Mouse (Mus musculus): ENCODE measurements around the gene Pias4. TPM values are rescaled to one million over a fixed set of nuclear protein-coding genes. Genes with fewer than 3 reads are reported as not detected.

The Pias4 gene
- polyA plus RNA-seq, 1 experiment from 2014 or later, result 48.6 TPM

- no peak overlapping the region for H3K4me3 ChIP-seq (replicated peaks)
- 1% methylated on average over 9 of the region's 9 CpGs for WGBS
- no peak overlapping the region for H3K4me2 ChIP-seq
- H3K9me3 ChIP-seq (replicated peaks), result no peaks in the 10 kb centered on the region
- peaks cover 72% of the 10 kb centered on the region for H3K27me3 ChIP-seq
- peaks cover 12% of the 10 kb centered on the region for H3K4me1 ChIP-seq
- H3K9ac ChIP-seq, result no peak overlapping the region
- ATAC-seq (replicated peaks; ENCODE audit: low FRiP score), result no peak
- H3K27ac ChIP-seq, result no peak overlapping the region
- H3K36me3 ChIP-seq, result no peaks in the 10 kb centered on the region
Measured at GRCm38 (mm10) chr10:81198230-81198629, 30.5 kb upstream of the Pias4 start.

DNA sequence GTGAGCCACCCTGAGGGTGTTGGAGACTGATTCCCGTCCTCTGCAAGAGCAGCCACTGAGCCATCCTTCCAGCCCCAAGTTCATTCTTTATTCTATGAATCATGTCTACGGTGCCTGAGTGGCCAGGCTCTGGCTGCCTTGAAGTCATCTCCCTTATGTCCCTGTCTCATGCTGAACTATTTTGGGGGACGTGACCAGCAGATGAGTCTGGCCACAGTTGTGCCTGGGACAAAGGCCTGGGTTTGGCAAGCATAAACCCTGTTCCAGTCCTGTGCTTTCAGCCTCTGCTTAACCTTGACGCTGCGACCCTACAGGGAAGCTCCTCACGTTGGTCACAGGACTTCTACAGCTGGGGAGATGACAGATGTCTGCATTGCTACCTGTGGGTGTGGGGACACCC lies 29.6 kb upstream of the Pias4 start:
- H3K36me3 ChIP-seq, result no peaks in the 10 kb centered on the region
- no peaks in the 10 kb centered on the region for H3K9me3 ChIP-seq (replicated peaks)
- H3K4me2 ChIP-seq, result no peak overlapping the region
- H3K4me1 ChIP-seq, result peaks cover 20% of the 10 kb centered on the region
- H3K9ac ChIP-seq, result no peak overlapping the region
- ATAC-seq (replicated peaks; ENCODE audit: low FRiP score), result no peak
- H3K4me3 ChIP-seq (replicated peaks), result no peak overlapping the region
- peaks cover 74% of the 10 kb centered on the region for H3K27me3 ChIP-seq
- 48% methylated on average over 6 of the region's 6 CpGs for WGBS
- H3K27ac ChIP-seq, result no peak overlapping the region

DNA sequence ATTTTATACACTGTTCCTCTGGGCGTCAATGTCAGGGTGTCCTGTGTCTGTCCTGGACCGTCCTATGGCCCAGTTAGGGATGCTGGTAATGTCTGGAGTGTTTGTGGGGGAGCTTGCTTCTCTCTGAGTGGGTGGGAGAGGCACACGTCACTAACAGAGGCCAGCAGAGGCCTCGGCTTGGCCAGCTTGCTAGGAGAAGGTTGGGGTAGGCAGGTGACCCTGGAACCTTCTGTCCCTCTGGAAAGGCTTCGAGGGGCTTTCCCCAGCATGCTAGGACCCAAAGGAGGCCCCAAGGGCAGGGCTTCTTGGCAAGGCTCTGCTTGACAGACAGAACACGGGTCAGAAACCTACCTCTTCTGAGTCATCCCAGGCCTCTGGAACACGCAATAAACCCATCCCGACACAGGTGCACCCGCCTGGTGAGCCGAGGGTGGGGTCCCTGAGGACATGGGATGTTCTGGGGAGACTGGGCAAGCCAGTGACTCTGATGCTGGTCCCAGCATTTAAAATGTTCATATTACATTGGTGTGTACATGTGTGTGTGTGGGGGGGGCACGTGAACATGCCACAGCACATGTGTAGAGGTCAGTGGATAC lies 28.8 kb upstream of the Pias4 start:
- Histone ChIP-seq H3K27ac (no peak overlapping the region), H3K27me3 (peaks cover 74% of the 10 kb centered on the region), H3K4me1 (peaks cover 28% of the 10 kb centered on the region), H3K4me3 (replicated peaks) (no peak overlapping the region), H3K9me3 (replicated peaks) (no peaks in the 10 kb centered on the region), H3K36me3 (no peaks in the 10 kb centered on the region), H3K4me2 (no peak overlapping the region), H3K9ac (no peak overlapping the region)
- ATAC-seq (replicated peaks; ENCODE audit: low FRiP score), result no peak
- 63% methylated on average over 11 of the region's 11 CpGs for WGBS

DNA sequence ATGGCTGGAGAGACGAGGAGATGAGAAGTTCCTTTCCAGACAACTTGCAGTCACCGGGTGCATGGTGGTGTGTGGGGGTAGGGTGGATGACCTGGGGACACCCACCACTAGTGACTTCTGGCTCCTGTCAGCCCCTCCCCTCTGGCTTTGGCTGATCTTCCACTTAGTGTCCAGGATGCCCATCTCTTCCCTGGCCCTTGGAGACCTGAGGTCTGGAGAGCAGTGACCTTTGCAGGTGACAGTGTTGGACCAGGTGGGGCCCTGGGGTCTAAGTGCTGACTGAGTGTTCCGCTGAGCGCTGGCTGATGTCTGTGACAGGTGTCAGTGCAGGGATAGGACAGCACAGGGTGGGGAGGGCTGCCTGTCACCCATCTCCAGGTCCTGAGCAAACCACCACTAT lies 27.6 kb upstream of the Pias4 start:
- WGBS, result 70% methylated on average over 4 of the region's 4 CpGs
- Histone ChIP-seq H3K9ac (no peak overlapping the region), H3K4me2 (no peak overlapping the region), H3K4me1 (peaks cover 36% of the 10 kb centered on the region), H3K36me3 (peaks cover 9% of the 10 kb centered on the region), H3K9me3 (replicated peaks) (no peaks in the 10 kb centered on the region), H3K27me3 (peaks cover 67% of the 10 kb centered on the region), H3K27ac (no peak overlapping the region), H3K4me3 (replicated peaks) (no peak overlapping the region)
- no peak for ATAC-seq (replicated peaks; ENCODE audit: low FRiP score)

DNA sequence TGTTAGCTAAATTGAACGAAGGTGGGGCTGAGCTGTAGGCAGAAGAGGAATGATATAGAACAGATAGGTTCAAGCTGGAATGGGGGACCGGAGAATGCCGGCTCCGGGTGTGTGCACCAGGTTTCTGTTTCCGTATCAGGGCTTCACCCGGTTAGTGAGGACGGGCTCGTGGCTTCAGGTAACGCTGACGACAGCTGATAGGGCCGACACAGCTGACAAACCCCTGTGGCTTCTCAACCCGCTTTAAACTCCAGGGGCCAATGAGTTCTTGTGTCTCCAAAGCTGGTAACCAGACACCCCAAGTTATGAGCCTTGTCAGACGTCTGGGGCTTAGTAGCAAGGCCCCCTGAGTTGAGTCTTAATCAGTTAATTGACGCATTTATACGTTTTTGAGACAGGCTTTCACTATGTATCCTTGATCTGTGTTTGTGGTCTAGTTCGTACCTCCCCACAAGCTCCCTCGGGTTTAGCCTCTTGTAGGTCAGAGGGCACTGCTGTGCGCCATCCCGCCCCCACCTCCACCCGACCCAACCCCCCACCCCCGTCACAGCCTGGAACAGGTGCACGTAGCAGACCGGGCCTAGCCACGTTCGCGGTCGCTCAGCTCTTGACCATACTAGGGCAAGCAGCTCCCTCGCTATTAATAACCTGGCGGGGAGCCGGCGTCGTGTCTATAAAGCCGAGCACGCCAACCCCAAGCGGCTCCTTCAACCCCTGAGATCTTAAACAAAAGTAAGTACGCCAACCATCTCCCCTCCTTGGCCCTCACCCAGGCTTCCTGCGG lies 26.5 kb upstream of the Pias4 start:
- peaks cover 17% of the 10 kb centered on the region for H3K36me3 ChIP-seq
- H3K4me2 ChIP-seq, result peak overlapping the region; percentile 30
- 9% methylated on average over 37 of the region's 37 CpGs for WGBS
- H3K27ac ChIP-seq, result no peak overlapping the region
- ATAC-seq (replicated peaks; ENCODE audit: low FRiP score), result no peak
- peaks cover 36% of the 10 kb centered on the region for H3K4me1 ChIP-seq
- no peaks in the 10 kb centered on the region for H3K9me3 ChIP-seq (replicated peaks)
- peaks cover 56% of the 10 kb centered on the region for H3K27me3 ChIP-seq
- no peak overlapping the region for H3K4me3 ChIP-seq (replicated peaks)
- no peak overlapping the region for H3K9ac ChIP-seq

DNA sequence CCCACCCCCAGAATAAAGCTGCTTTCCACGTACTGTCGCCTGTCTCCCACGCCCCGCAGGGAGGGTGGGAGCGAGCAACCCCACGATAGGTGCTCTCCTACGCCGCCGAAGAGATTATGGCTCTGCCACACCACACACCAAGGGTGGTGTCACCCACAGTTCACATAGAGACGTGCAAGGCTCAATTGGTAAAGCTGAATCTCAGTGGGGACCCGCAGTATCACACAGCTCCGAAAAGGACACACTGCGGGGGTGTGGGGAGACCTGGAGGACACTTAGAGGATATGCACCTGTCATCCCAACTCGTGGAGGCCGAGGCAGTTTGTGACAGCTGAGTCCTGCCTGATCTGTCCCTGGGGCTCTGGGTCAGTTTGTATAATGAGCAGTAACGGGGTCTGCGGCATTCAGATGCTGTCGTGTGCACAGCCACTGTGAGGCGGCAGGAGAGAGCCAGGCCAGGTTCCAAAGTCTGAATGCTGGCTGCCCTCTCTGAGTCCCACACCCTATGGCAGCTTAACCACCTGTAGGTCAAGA lies 25.3 kb upstream of the Pias4 start:
- peak overlapping the region; percentile 92 for H3K4me2 ChIP-seq
- H3K36me3 ChIP-seq, result peaks cover 26% of the 10 kb centered on the region
- H3K4me1 ChIP-seq, result peaks cover 36% of the 10 kb centered on the region
- WGBS, result 4% methylated on average over 19 of the region's 19 CpGs
- peak overlapping the region; percentile 68 for H3K4me3 ChIP-seq (replicated peaks)
- ATAC-seq (replicated peaks; ENCODE audit: low FRiP score), result peak; percentile 20
- H3K9ac ChIP-seq, result peak overlapping the region; percentile 70
- no peaks in the 10 kb centered on the region for H3K9me3 ChIP-seq (replicated peaks)
- H3K27ac ChIP-seq, result peak overlapping the region; percentile 93
- peaks cover 48% of the 10 kb centered on the region for H3K27me3 ChIP-seq

DNA sequence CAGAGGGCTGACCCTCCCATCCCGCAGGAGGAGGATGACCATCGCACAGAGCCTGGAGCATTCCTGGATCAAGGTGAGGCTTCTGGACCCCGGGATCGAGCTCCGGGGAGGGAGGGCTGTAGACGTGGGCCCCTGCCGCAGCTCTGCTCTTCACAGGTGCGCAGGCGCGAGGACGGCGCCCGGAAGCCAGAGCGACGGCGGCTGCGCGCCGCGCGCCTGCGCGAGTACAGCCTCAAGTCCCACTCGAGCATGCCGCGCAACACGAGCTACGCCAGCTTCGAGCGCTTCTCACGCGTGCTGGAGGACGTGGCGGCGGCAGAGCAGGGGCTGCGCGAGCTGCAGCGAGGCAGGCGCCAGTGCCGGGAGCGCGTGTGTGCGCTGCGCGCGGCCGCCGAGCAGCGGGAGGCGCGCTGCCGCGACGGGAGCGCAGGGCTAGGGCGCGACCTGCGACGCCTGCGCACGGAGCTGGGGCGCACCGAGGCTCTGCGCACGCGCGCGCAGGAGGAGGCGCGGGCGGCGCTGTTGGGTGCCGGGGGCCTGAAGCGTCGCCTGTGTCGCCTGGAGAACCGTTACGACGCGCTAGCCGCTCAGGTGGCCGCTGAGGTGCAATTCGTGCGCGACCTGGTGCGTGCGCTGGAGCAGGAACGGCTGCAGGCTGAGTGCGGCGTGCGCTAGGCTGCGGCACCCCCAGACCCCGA lies 24.7 kb upstream of the Pias4 start:
- Histone ChIP-seq H3K4me3 (replicated peaks) (peak overlapping the region; percentile 68), H3K9ac (peak overlapping the region; percentile 70), H3K27ac (peak overlapping the region; percentile 93), H3K4me1 (peaks cover 36% of the 10 kb centered on the region), H3K27me3 (peaks cover 44% of the 10 kb centered on the region), H3K4me2 (peak overlapping the region; percentile 92), H3K36me3 (peaks cover 31% of the 10 kb centered on the region), H3K9me3 (replicated peaks) (no peaks in the 10 kb centered on the region)
- under 1% methylated on average over 93 of the region's 93 CpGs for WGBS
- ATAC-seq (replicated peaks; ENCODE audit: low FRiP score), result peak; percentile 87

- Histone ChIP-seq H3K9ac (no peak overlapping the region), H3K4me2 (peak overlapping the region; percentile 92), H3K4me1 (peaks cover 38% of the 10 kb centered on the region), H3K36me3 (peaks cover 40% of the 10 kb centered on the region), H3K27me3 (peaks cover 34% of the 10 kb centered on the region), H3K9me3 (replicated peaks) (no peaks in the 10 kb centered on the region), H3K27ac (peak overlapping the region; percentile 93), H3K4me3 (replicated peaks) (peak overlapping the region; percentile 68; the same call in 1 of the 2 replicates)
- WGBS, result 78% methylated on average over 18 of the region's 18 CpGs
- ATAC-seq (replicated peaks; ENCODE audit: low FRiP score), result no peak
Measured at GRCm38 (mm10) chr10:81191342-81191982, 23.7 kb upstream of the Pias4 start.

DNA sequence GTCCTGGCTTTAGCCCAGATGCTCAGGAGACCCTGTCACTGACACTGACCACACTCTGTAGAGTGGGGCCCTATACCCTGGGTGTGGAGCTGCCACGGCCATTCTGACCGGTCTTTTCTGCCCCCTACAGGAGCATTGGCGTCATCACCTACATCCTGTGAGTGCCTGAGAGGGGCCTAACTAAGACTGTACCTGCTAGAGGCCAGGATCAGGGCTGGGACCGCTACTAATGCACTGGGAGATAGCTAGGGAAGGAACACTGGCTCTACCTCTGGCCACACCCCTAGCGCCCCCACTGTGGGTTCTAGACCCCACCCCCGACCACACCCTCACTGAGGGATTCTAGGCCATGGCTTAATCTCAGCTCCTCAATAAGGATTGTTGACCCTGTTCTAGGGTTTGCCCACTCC lies 23.2 kb upstream of the Pias4 start:
- WGBS, result 72% methylated on average over 6 of the region's 6 CpGs
- H3K9ac ChIP-seq, result no peak overlapping the region
- 0 out of 2 replicates have a peak, but pooled peaks have one; percentile 9 for ATAC-seq (replicated peaks; ENCODE audit: low FRiP score)
- no peak overlapping the region for H3K4me2 ChIP-seq
- H3K27ac ChIP-seq, result peak overlapping the region; percentile 93
- H3K9me3 ChIP-seq (replicated peaks), result no peaks in the 10 kb centered on the region
- H3K4me3 ChIP-seq (replicated peaks), result no peak overlapping the region
- peaks cover 38% of the 10 kb centered on the region for H3K4me1 ChIP-seq
- peaks cover 43% of the 10 kb centered on the region for H3K36me3 ChIP-seq
- peaks cover 29% of the 10 kb centered on the region for H3K27me3 ChIP-seq

GRCm38 (mm10) chr10:81190236-81190911 lies 22.7 kb upstream of the Pias4 start:
- H3K4me2 ChIP-seq, result no peak overlapping the region
- H3K4me1 ChIP-seq, result peaks cover 38% of the 10 kb centered on the region
- H3K9me3 ChIP-seq (replicated peaks), result no peaks in the 10 kb centered on the region
- H3K27me3 ChIP-seq, result peaks cover 23% of the 10 kb centered on the region
- H3K9ac ChIP-seq, result no peak overlapping the region
- H3K36me3 ChIP-seq, result peaks cover 48% of the 10 kb centered on the region
- no peak for ATAC-seq (replicated peaks; ENCODE audit: low FRiP score)
- WGBS, result 69% methylated on average over 31 of the region's 31 CpGs
- H3K4me3 ChIP-seq (replicated peaks), result no peak overlapping the region
- no peak overlapping the region; the same call in 1 of the 2 replicates for H3K27ac ChIP-seq

DNA sequence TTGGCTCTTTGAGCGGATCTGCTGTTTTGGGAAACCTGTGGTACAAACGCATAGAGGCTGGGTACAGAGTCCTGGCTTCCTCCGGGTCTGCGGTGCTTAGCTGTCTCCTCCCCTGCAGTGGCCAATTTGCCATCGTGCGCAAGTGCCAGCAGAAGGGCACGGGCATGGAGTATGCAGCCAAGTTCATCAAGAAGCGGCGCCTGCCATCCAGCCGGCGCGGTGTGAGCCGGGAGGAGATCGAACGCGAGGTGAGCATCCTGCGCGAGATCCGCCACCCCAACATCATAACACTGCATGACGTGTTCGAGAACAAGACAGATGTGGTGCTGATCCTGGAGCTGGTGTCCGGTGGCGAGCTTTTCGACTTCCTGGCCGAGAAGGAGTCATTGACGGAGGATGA lies 22.1 kb upstream of the Pias4 start:
- 81% methylated on average over 26 of the region's 26 CpGs for WGBS
- H3K4me1 ChIP-seq, result peaks cover 41% of the 10 kb centered on the region
- no peak overlapping the region for H3K27ac ChIP-seq

More for the DNA sequence above, 22.1 kb upstream of the Pias4 start:
- Histone ChIP-seq H3K4me3 (replicated peaks) (no peak overlapping the region), H3K9me3 (replicated peaks) (no peaks in the 10 kb centered on the region), H3K9ac (no peak overlapping the region), H3K4me2 (no peak overlapping the region), H3K27me3 (peaks cover 18% of the 10 kb centered on the region), H3K36me3 (peaks cover 53% of the 10 kb centered on the region)
- ATAC-seq (replicated peaks; ENCODE audit: low FRiP score), result no peak
